Mouse (Mus musculus) embryo, embryonic 9.5 days (tissue): ENCODE data around the gene Uhrf1bp1.

Experiments
- DNase-seq: peaks from one replicate; pipeline ENCODE4 v3.0.0-alpha.2; 2017; ENCODE audit errors: extremely low spot score

Uhrf1bp1 gene

DNA sequence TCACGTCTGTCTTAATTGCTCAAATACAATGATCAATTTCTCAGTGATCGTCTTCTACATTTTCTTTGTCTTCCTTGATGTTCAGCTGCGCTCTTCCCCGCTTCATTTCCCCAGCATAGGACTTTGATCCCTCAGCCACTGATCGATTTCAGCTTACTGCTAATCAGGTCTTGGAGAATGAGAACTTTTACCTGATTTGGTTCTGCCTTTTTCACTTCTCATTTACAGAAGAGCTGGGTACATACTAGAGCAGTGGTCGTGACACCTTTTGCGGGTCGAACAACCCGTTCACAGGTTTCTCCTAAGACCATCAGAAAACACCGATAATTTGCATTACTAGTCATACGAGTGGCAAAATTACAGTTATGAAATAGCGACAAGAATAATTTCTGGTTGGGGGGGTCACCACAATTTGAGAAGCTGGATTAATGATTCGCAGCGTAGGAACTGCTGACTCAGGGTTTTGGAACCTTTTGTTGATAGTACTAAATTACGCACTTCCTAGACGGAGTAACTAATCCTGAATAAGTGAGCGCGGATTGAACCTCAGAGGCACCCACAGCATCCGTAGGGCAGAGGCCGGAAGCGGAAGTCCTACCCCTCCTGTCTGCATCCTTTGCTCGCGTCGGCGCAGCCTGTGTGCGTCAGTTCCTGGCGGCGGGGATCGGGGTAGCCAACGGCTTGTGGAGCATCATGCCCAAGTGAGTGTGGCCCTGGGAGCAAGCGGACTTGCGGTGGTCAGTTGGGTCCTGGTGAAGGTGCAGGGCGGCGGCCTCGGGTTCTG lies 16.6 kb upstream of the Uhrf1bp1 start:
- peak; percentile 93 for DNase-seq

DNA sequence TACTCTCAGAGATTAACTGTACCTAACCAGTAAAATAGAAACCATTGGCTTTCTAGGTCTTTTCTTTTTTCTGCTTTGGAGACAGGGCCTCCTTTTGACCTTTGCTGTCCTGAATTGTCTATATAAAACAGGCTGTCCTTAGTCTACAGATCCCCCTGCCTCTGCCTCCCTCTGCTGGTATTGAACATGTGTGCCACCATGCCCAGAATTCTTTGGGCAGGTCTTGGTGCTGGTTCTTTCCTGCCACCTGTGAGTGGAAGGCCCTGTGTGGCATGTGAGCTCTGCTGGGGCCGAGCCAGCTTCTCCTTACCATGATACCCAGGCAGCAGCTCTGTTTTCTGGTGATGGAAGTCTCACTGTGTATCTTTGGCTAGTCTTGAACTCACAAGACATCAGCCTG lies 7.9 kb upstream of the Uhrf1bp1 start:
- DNase-seq: no peak

DNA sequence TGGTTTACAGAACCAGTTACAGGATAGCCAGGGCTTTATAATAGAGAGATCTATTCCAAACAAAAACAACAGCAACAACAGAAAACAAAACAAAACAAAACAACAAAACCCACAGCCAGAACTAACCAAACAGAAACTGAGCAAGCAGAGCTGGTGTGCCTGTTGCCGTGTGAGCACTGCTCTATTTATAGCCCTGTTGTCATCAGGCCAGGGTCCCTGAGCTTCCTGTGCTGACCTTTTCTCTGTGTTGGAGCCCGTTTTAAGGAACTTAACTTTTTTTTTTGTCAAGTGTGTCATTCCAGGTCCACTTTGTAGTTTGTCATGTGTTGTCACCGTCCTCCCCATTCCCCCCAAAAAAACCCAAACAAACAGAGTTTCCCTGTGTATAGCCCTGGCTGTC lies 5.2 kb upstream of the Uhrf1bp1 start:
- DNase-seq: no peak

- peak; percentile 70 for DNase-seq
Observed at GRCm38 (mm10) chr17:27856798-27857648, 782 bp downstream of the Uhrf1bp1 start.

GRCm38 (mm10) chr17:27857649-27858475 lies 1.6 kb downstream of the Uhrf1bp1 start:
- no peak for DNase-seq

GRCm38 (mm10) chr17:27859131-27859530 lies 2.9 kb downstream of the Uhrf1bp1 start:
- DNase-seq: no peak

DNA sequence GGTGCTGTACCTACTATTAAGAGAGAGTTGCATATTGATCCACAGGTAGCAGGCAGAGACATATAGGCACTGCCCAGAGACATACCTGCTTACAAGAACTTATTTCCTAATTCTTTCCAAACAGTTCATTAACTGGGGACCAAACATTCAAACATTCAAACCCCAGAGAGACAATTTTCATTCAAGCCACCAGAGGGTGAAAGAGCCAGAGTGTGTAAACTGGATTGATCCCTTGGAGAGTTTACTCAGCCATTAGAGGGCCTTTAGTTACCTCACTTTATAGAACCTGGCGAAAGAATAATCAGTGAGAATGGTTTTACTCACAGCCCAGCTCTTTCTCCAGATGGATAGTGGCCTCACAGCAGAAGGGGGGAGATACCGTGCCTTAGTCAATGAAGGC lies 9.2 kb downstream of the Uhrf1bp1 start:
- DNase-seq: no peak

DNA sequence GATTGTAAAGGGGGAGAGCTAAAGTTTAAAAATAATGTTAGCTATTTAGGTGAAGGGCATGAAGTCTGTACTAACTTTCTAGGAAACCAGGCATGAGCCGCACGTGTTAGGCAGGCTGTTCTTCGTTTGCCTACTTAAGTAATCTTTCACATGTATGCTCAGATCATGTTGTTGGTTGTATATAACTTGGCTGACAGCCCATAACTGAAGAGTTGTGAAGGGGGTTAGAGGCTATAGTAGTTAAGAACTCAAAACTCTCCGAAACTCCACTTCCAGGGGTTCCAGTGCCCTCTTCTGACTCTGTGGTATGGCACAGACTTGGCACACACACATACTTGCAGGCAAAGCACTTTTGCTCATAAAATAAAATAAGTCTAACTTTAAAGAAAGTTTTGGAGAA lies 10.5 kb downstream of the Uhrf1bp1 start:
- no peak for DNase-seq

GRCm38 (mm10) chr17:27871851-27872250 lies 15.6 kb downstream of the Uhrf1bp1 start:
- no peak for DNase-seq

DNA sequence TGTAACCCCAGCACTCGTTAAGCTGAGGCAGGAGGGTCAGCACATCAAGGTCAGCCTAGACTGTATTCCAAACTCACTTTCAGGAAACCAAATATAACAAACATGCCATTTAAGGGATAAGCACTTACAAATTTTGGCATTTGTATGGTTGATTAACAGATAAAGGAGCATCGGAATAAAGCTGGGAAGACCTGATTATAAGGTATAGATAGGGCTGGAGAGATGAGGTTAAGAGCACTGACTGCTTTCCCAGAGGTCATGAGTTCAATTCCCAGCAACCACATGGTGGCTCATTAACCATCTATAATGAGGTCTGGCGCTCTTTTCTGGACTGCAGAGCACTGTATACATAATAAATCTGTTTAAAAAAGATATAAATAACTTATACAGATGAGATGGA lies 17.3 kb downstream of the Uhrf1bp1 start:
- DNase-seq: no peak

DNA sequence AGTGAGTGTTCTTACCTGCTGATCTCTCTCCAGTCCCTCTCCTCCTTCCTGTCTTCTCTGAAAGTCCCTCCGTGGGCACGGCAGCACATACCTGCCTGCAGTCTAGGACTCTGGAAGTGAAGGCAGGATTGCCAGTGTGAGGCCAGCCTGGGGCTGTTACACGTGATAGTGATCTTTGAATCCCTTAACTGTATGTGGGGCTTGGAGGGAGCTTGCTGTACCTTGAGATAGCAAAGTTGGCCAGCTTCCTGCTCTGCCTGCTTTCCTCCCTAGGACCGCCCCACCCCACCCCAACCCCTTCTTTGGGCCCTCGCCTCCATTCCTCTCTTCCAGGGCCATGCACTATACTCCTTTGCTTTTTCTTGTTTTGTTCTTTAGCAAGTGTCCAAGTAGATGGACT lies 18.3 kb downstream of the Uhrf1bp1 start:
- no peak for DNase-seq

- DNase-seq: no peak
Observed at GRCm38 (mm10) chr17:27881518-27881917, 25.3 kb downstream of the Uhrf1bp1 start.

DNA sequence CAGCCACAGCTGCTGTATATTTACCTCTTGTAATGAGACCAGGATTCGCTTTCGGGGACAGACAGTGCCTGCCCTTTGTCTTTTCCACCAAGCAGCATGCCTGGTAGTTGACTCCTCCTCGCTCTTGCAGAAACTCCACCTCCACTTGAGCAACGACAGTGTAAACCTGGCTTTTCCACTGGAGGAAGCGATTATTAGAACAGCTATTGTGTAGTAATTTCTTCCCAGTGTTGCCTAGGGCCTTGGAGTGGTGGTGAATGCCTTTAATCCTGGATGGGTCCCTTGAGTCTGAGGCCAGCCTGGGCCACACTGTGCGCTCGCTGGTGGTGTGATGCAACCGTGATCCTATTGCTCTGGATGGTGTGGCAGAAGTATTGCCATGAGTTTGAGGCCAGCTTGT lies 26.9 kb downstream of the Uhrf1bp1 start:
- DNase-seq: no peak

GRCm38 (mm10) chr17:27883994-27884393 lies 27.8 kb downstream of the Uhrf1bp1 start:
- no peak for DNase-seq

DNA sequence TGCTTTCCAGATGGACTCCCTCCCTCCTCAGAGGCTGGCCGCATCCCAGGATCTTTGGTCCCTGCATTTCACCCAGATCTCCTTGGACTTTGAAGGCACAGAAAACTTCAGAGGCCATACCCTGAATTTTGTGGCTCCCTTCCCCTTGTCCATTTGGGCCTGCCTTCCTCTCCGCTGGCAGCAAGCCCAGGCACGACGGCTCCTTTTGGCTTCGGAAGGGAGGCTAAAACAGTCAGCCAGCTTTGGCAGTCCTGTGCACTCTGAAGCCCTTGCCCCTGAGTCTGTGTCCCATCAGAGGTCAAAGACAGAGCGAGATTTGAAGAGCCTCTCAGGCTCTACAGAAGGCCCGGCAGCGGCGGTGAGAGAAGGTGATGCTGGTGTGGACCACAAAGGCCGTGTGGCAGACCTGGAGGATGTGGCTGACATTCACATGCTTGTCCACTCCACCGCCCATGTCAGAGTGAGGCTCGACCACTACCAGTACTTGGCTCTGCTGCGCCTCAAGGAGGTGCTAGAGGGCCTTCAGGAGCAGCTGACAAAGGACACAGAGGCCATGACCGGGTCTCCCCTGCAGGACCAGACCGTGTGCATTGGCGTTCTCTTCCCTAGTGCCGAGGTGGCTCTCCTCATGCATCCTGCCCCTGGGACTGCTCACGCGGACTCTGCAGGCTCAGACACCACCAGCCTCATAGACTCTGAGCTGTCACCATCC lies 30.4 kb downstream of the Uhrf1bp1 start:
- no peak for DNase-seq

DNA sequence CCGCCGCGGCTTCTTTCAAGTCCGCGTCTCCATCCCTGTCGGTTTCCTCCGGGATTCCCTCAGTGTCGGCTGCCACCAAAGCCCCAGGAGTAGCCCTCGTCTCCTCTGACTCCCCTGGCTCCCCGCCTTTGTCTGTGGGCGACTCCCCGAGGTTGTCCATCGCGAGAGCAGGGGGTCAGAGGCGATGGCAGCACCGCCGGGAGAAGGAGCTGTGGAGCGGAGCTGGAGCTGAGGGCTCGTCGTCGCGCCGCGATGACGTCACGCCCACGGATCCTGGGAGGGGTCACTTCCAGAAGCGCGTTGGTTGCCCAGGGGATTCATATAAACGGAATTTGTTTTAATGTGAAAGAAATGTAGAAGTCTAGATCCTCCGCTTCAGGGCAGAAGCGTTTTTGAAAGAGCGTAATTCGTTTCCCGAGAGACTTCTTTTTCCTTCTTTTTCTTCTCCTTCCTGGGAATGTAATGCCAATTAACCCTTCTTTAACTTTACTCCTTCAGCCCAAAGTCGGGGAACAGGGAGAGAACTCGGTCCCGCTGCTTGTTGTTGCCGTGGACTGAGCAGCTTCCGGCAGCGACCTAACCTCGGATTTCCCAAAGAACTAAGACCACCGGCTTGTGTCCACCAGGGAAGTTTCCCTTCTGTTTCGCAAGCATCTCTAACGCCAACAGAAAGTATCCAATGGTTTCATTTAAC lies 51.4 kb downstream of the Uhrf1bp1 start:
- DNase-seq: peak; percentile 94

DNA sequence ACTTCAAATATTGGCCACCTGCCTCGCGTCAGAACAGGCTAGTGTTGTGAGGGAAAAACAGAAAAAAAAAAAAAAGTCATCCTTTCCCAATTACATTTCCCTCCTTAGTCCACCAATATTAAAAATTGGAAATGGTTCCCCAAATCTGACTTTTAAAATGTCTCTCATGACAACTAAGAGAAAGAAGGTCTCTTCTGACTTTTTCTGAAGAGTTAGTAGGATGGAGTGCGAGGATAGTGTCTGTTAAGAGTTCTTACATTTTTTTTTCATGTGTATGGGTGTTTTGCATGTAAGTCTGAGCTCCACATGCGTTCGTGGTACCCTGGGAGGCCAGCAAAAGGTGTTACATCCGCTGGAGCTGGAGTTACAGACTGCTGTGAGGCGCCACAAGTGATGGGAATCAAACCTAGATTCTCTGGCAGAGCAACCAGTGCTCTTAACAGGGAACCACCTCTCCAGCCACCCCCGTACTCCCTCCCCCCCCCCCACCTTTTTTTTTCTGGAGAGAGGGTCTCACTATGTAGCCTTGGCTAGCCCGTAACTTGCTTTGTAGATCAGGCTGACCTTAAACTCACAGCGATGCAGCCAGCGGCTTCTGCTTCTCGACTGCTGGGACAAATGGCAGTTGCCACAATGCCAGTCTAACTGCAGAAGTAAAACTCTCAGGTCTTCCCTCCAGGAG lies 52.1 kb downstream of the Uhrf1bp1 start:
- DNase-seq: peak; percentile 39

GRCm38 (mm10) chr17:27908888-27909621 lies 52.8 kb downstream of the Uhrf1bp1 start, which contains the start of gene Anks1:
Gene Anks1 (plus strand): TSS chr17:27909306.
- DNase-seq: peak; percentile 90
